Mouse (Mus musculus): ENCODE data around the gene Cd2bp2.
"Not testable (repeated sequence)": the region's sequence is repeated elsewhere in the genome, so short reads cannot be mapped to it uniquely, and the experiment has no call there.

Cd2bp2 gene

GRCm38 (mm10) chr7:127190672-127191071 is 5.2 kb downstream of the Cd2bp2 start:
- no peak for DNase-seq (ENCODE audit: low spot score)

DNA sequence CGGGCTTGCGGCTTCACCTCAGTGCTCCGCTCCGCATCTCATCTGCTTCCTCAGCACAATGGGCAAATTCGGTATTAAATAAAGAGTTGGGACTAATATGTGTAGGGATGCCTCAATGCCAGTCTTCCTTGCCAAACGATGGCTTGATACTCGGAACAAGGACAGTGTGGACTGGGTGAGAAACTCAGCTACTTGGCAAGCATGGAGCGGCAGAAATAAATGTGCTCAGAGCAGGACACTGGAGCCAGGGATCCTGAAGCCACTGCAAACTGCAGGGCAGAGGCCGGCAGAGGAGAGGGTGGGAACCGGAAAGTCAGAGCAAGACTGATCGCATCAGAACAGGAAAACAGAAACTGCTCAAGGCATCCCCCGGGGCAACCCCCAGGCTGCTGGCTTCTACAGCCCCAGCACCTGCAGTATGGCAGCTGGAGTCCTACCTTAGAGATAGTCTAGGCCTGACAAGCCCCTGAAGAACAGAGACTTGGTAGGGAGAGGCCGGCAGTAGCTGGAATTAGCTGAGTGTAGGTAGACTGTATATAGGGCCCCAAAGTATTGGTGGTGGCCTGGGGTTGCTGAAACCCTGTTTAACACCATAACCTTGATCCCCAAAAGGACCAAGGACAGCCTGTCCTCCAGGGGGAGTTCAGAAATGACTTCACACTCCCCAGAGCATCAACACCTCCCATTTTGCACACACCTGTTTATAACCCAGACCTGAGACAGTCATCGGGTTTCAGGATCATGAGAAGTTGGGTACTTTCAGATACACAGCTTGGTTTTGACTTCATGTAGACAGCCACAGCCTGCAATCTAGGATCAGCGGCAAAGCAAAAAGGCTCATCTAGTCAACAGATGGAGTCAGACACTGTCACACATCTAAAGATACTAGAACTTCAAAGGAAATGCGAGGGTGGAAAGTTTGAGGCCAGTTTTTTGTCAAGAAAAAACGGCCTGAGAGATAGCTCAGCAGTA is 7.3 kb downstream of the Cd2bp2 start:
- DNase-seq (ENCODE audit: low spot score), result no peak

- DNase-seq (ENCODE audit: low spot score), result no peak
These were observed 8.5 kb downstream of the Cd2bp2 start for GRCm38 (mm10) chr7:127187351-127187750.

GRCm38 (mm10) chr7:127185601-127186000 is 10.2 kb downstream of the Cd2bp2 start:
- no peak for DNase-seq (ENCODE audit: low spot score)

GRCm38 (mm10) chr7:127184720-127185119 is 11.1 kb downstream of the Cd2bp2 start:
- no peak for DNase-seq (ENCODE audit: low spot score)

GRCm38 (mm10) chr7:127183828-127184227 is 12.0 kb downstream of the Cd2bp2 start:
- no peak for DNase-seq (ENCODE audit: low spot score)

GRCm38 (mm10) chr7:127183345-127183744 is 12.5 kb downstream of the Cd2bp2 start:
- DNase-seq (ENCODE audit: low spot score), result no peak

DNA sequence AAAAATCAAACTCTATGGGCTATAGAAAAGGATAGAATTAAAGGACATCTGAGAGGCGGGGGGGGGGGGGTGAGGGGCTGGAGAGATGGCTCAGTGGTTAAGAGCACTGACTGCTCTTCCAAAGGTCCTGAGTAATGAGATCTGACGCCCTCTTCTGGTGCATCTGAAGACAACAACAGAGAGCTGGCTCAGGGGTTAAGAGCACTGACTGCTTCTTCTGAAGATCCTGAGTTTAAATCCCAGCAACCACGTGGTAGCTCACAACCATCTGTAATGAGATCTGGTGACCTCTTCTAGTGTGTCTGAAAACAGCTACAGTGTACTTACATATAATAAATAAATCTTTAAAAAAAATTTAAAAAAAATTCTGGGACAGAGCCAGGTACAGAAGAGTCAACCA is 14.1 kb downstream of the Cd2bp2 start:
- not testable (repeated sequence) for DNase-seq (ENCODE audit: low spot score)

DNA sequence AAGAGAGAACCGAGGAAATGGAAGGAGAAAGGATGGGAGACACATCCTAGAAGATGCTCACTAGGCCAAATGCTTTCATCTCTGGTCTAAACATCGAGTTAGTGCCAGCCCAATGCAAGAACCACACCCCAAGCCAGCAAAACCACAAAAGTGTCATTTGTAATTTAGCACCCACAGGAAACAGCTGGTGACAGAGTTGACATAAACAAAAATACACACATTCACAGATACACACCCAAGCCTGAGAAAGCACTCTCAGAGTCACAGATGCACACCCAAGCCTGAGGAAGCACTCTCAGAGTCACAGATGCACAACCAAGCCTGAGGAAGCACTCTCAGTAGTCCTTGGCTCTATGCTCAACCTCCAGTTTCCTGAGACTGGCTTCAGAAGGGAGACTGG is 15.1 kb downstream of the Cd2bp2 start:
- no peak for DNase-seq (ENCODE audit: low spot score)

GRCm38 (mm10) chr7:127176937-127177336 is 18.9 kb downstream of the Cd2bp2 start:
- no peak for DNase-seq (ENCODE audit: low spot score)

GRCm38 (mm10) chr7:127166501-127166900 is 29.3 kb downstream of the Cd2bp2 start:
- DNase-seq (ENCODE audit: low spot score), result no peak

DNA sequence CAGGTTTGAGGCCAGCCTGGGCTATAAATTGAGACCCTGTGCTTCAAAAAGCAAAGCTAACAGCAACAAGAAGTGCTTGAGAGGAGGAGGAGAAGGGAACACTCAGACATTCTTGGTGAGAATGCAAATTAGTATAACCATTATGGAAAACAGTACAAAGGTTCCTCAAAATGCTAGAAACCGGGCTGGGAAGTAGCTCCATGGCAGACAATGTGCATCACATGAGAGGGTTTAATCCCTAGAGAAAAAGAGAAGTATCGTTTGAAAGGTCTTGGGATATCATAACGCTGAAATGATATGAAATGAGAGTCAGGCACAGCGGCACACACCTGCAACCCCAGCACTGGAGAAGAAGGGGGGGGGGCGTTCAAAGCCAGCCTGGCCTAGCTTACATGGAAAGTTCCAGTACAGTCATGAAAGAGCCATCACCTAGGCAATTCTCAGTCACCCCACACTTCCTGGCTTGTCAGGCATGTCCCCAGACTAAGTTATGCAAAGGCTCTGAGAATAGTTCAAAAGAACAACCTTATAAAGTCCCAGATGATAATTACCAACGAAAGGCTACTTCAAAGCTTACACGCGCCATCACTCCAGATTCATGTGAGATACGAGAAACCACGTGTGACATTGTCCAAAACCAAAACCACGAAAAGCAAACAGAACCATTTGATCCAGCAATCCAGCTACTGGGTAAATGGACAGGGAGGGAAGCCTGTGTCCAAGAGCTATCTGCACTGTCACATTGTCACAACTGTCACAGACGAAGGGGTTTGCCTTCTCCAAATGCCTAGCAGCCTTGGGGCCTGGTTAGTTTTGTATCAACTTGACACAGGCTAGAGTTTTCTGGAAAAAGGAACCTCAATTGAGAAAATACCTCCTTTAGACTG is 30.0 kb downstream of the Cd2bp2 start:
- DNase-seq (ENCODE audit: low spot score), result no peak

DNA sequence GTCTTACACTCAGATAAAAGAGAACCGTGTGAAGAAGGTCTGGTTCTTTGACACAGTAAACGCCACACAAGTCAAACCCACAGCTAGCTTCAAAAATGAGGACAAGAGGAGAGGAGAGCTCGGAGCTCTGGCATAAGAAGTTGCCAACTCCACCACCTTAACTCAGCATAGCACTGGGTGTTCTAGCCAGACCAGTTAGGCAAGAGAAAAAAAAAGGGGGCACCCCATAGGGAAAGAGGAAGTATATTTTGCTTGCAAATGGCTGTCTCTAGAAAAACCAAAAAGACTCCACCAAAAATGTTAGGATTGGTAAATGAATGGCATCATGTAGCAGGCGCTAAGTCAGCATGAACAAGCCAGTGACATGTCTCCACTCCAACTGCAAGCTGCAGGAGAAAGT is 31.8 kb downstream of the Cd2bp2 start:
- no peak for DNase-seq (ENCODE audit: low spot score)

DNA sequence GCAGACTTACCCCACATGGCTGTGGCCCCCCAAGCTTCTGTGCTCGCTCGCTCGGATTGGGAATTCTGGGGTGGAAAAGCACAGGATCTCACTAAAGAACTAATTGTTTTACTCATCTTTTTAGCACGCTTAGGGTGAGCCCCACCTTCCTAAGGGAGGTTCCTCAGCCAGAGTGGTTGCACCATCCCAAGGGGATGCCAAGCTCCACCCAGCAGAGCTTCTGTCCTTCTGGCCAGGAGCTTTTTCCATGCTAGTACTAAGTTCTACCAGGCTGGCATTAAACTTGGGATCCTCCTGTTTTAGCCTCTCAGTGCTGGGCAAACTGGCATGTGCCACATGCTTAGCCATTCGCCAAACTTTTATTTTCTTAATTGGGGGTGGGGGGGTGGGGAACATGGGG is 33.3 kb downstream of the Cd2bp2 start:
- DNase-seq (ENCODE audit: low spot score), result no peak

- no peak for DNase-seq (ENCODE audit: low spot score)
These were observed 38.3 kb downstream of the Cd2bp2 start for GRCm38 (mm10) chr7:127157548-127157947.

DNA sequence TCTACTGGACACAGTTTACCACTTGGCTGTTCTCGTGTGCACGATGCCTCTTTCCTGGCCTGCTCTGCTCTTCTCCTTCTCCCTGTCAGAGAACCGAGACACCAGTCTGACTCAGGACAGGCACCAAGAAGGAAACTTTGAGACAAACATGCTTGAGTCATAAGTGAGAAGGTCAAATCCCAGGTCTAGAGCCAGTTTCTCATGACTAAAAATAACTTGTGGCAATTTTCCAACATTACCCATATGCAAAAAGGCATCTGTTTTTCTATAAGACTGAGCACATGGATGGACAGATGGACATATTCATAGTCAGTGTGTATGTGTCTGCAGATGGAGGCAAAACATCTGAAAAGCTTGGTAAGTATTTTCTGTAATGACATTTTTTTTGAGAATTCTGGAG is 42.4 kb downstream of the Cd2bp2 start:
- no peak for DNase-seq (ENCODE audit: low spot score)

DNA sequence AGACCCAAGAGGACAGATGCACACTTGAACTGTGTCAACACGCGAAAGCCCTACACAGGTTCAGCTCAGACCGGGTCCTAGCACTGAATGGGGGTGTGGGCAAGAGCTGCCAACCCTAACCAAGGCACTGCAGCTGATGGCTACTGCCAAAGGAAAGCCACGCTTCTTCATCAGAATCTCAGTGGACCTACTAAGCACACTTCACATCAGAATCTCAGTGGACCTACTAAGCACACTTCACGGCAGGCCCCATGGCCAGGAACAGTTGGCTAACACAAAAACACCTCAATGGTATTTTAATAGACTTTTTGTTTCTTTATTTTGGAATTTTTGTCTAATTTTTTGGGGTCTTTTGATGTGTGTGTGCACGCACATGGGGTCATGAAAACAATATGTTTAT is 43.4 kb downstream of the Cd2bp2 start:
- no peak for DNase-seq (ENCODE audit: low spot score)

GRCm38 (mm10) chr7:127147901-127148300 is 47.9 kb downstream of the Cd2bp2 start:
- no peak for DNase-seq (ENCODE audit: low spot score)

DNA sequence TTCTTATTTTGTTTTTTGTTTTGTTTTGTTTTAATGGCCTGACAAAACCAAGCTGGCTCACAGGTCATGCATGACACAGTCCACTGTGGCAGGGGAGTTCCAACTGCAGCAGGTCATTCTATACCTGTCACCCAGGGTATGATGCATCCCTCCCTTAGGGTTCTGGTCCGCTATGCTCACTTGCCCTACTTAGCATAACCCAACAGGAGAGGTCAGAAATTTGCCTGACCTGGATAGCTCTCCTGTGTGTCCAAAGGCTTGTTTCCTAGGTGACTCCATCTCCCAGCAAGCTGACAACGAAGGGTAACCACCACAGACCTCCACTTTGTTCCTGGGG is 49.6 kb downstream of the Cd2bp2 start:
- no peak for DNase-seq (ENCODE audit: low spot score)

DNA sequence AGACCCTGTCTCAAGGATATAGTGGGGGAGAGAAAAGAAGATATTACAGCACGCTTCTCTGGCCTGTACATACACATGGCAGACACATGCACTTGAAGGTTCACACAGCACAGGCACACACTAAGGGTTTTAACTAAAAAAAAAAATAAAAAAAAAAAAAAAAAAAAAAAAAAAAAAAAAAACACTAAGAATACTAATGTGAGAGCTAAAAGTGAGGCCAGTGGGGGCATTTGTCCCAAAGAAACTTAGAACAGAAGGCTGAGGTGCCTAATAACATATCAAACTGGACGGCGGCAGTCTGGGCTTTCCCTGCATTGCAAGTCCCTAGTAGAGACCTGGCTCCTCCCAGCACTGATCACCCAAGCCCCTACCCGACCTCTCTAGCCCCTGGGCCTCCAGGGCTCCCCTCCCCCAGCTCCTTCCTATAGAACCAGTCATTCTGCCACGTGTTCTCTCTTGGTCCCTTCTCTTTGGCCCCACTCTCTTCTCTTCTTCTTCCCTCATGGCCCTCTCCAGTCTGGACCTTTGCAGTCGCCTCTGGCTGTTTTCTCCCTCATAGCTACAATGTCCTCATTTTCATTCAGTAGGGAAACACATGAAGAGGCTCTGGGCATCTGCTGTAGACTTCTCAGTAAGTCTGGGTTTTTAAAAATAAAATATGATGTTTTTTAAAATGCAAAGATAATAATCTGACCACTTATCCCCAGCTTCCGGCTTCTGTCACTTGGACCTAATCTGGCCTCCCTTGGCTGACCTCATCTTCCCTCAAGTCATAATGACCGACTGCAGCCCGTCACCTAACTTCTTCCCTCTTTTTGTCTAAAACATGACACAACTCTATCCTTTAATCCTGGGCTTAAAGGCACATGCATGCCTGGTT is 50.2 kb downstream of the Cd2bp2 start:
- DNase-seq (ENCODE audit: low spot score), result no peak

DNA sequence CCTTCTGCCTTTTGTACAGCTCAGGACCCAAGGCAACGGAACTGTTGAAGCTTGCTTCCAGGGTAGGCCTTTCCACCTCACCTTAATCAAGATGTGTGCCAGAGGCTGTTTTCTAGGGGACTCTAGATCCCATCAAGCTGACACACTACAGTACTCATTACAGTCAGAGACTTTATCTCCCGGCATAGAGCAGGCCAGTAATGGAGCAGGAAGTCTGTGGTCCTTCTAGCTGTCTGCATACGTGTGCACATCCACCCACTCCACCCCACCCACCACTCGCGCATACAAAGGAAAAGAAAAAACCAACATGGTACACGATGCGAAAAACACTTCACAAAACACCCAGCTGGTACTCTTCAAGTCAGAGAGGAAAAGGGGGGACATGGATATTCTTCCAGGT is 51.4 kb downstream of the Cd2bp2 start:
- no peak for DNase-seq (ENCODE audit: low spot score)

DNA sequence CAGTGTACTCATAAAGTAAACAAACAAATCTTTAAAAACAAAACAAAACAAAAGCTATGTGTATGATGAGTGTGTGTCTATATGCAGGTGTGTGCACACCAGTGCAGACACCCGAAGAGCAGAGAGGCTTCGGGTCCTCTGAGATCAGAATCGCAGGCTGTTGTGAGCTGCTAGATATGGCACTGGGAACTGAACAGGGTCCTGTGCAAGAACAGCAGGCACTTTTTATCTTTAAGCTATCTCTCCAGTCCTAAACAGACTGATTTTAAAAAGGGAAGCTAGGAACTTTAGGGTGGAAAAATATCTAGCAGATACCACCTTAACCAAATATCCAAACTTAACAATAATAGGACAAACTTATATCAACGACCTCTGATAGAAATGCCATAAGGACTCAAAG is 53.2 kb downstream of the Cd2bp2 start:
- no peak for DNase-seq (ENCODE audit: low spot score)

All from urinary bladder, postnatal 10 days (tissue).